Mouse (Mus musculus): ENCODE measurements around the gene Sncb.

The Sncb gene

DNA sequence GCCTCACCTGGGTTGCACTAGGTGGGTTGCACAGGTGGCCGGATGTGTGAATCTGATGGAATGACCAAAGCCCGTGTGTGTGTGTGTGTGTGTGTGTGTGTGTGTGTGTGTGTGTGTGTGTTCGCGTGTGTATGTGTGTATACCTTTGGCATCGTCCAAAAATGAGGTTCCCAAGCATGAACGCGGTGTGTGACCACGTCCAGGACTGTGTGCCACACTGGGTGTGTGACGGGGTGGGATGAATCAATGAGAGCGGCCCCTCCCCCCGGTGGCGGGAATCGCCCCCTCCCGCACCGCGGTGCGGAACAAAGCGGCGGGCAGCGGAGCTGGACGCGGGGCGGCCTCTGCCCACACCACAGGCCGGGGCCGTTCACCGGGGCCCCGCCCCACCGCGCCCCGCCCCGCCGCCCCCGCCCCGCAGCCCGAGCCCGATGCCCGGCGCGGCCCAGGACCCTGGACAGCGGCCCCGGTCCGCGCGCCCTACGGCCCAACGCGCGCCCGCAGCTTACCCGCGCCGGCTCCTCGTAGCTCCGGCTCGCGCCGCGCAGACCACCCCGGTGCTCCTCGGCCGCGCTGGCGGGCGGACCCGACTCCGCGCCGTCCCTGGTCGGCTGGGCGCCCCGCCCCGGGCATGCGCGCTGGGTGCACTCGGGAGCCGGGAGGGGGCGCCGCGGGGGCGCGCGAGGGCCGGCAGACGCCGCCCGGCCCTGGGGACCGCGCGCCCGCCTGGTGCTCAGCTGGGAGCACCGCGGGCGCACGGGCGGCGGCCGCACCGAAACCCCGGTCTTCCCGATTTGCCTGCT, 17.1 kb downstream of the Sncb start:
- no peak for DNase-seq (ENCODE audit: low spot score in 2 of 2)

GRCm38 (mm10) chr13:54748721-54749060, 17.7 kb downstream of the Sncb start:
- DNase-seq (ENCODE audit: low spot score in 2 of 2) = no peak

- DNase-seq (ENCODE audit: low spot score in 2 of 2) = no peak
Observed at GRCm38 (mm10) chr13:54748190-54748589, 18.2 kb downstream of the Sncb start.

GRCm38 (mm10) chr13:54746896-54747295, 19.5 kb downstream of the Sncb start:
- no peak for DNase-seq (ENCODE audit: low spot score in 2 of 2)

- DNase-seq (ENCODE audit: low spot score in 2 of 2) = no peak
Observed at GRCm38 (mm10) chr13:54746110-54746509, 20.3 kb downstream of the Sncb start.

- DNase-seq (ENCODE audit: low spot score in 2 of 2) = no peak
Observed at GRCm38 (mm10) chr13:54738213-54738601, 28.2 kb downstream of the Sncb start.

- no peak for DNase-seq (ENCODE audit: low spot score in 2 of 2)
Observed at GRCm38 (mm10) chr13:54737488-54738212, 28.7 kb downstream of the Sncb start.

DNA sequence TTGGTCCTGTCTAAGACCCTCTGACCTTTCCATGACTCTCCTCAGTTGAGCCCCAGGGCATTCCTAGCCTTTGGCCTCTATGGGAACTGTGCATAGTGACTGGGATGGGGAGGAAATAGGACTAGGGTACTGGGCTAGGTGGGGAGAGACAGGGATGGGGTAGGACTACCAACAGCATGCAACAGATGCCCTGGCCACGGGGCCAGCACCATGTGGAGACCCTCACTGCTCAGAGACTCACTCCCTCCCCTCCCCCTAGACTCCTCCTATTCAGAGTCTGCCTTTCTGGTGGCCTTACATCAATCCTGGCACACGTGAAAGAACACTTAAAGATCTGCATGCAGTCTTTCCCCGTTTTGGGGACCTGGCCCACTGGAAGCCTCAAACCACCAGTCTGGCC, 29.5 kb downstream of the Sncb start:
- no peak for DNase-seq (ENCODE audit: low spot score in 2 of 2)

- DNase-seq (ENCODE audit: low spot score in 2 of 2) = no peak
Observed at GRCm38 (mm10) chr13:54726131-54726530, 40.3 kb downstream of the Sncb start.

GRCm38 (mm10) chr13:54723143-54723542, 43.3 kb downstream of the Sncb start:
- no peak for DNase-seq (ENCODE audit: low spot score in 2 of 2)

GRCm38 (mm10) chr13:54716916-54717315, 49.5 kb downstream of the Sncb start:
- peak; percentile 28 to 52 for DNase-seq (ENCODE audit: low spot score in 2 of 2)

GRCm38 (mm10) chr13:54714996-54715395, 51.4 kb downstream of the Sncb start:
- DNase-seq (ENCODE audit: low spot score in 2 of 2) = no peak

DNA sequence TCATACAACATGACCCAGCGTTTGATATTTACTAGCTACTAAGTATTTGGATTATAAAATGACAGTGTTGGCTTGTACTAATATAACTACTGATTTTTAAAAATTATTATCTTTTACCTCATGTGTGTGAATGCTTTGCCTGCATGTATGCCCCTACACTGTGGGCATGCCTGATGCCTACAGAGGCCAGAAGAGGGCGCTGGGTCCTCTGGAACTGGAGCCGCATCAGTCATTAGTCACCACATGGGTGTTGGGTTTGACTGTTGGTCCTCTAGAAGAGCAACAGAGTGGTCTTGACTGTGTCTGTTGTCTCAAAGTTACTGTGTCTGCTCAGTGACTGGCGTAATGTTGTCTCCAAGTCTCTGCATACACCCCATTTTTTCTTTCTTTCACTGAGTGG, 52.0 kb downstream of the Sncb start:
- no peak for DNase-seq (ENCODE audit: low spot score in 2 of 2)

- no peak for DNase-seq (ENCODE audit: low spot score in 2 of 2)
Observed at GRCm38 (mm10) chr13:54710866-54711265, 55.5 kb downstream of the Sncb start.
